Comparison of ENCODE assay signal across 27 mouse cellular contexts in the genomic region with DNA sequence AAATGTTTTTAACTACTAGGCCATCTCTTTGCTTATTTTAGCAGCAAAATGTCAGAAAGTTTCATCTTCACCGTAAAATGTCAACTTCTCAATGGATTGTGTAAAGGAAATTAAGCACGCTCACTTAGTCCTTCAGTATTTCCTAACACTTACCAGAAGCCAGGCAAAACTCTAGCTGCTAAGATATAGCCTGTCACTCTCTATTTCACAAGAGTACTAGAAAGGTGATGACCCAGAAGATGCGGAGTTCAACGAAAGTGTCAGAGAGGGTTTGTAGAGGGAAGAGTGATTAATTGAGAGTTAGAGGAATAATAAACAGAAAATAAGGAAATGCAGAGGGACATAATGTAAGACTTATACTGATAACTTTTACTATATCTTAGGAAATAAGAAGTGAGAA.
DNase-seq lines count a peak whose midpoint lies in the region; ATAC-seq lines count a peak whose summit lies in the region.
"Had no signal": no experiment of that assay in that cellular context is flagged by ENCODE, and none has a peak within 500 bp of the region (broad histone marks: within the 10 kb centered on the region; RNA-seq: fewer than 3 reads in every experiment).

No protein-coding gene starts in this region.

- DNase-seq in embryo, embryonic 10 days (ENCODE audit: low spot score) = peak; percentile 4
- DNase-seq in embryo, embryonic 10.5 days (ENCODE audit: low spot score) = no peak
- DNase-seq in embryonic facial prominence, embryonic 10.5 days (ENCODE audit: low spot score) = no peak
- DNase-seq in midbrain, embryonic 11.5 days (ENCODE audit: low spot score, missing footprints) = peak; percentile 57
- DNase-seq in retina, postnatal 1 day = peak; percentile 49
- no peak for DNase-seq in right cerebral cortex, adult 18-20 months
- DNase-seq: adrenal gland, adult 2 months; adrenal gland, postnatal 10 days; adrenal gland, postnatal 25 days; B cell, adult 2 months; cerebellum, adult 11 months; cerebellum, adult 18-20 months; cerebellum, adult 8-10 months; cerebellum, adult 9-11 months; cerebellum, postnatal 14 days; cerebellum, postnatal 36 days; forebrain, postnatal 0 days had no signal

- H3K36me3 ChIP-seq in embryonic facial prominence, embryonic 12.5 days = no peaks in the 10 kb centered on the region
- H3K36me3 ChIP-seq in embryonic facial prominence, embryonic 10.5 days (replicated peaks) = no peaks in the 10 kb centered on the region
- no peaks in the 10 kb centered on the region for H3K36me3 ChIP-seq in midbrain, embryonic 11.5 days (ENCODE audit: control insufficient read depth, insufficient read depth, low read length)
- no peaks in the 10 kb centered on the region for H3K36me3 ChIP-seq in midbrain, embryonic 15.5 days (replicated peaks)
- H3K36me3 ChIP-seq: embryonic facial prominence, embryonic 13.5 days; forebrain, embryonic 15.5 days; G1E had no signal

- H3K4me2 ChIP-seq in embryonic facial prominence, embryonic 12.5 days (replicated peaks) = no peak overlapping the region
- no peak overlapping the region for H3K4me2 ChIP-seq in midbrain, embryonic 11.5 days
- no peak overlapping the region for H3K4me2 ChIP-seq in midbrain, embryonic 15.5 days
- H3K4me2 ChIP-seq: embryonic facial prominence, embryonic 13.5 days; forebrain, embryonic 13.5 days; forebrain, embryonic 15.5 days had no signal

- 83% methylated on average over 4 of the region's 4 CpGs for WGBS in embryonic facial prominence, embryonic 12.5 days
- WGBS in embryonic facial prominence, embryonic 10.5 days = 86% methylated on average over 4 of the region's 4 CpGs
- WGBS in midbrain, embryonic 11.5 days = 89% methylated on average over 4 of the region's 4 CpGs
- 94% methylated on average over 4 of the region's 4 CpGs for WGBS in midbrain, embryonic 15.5 days

- ATAC-seq in embryonic facial prominence, embryonic 12.5 days (ENCODE audit: insufficient number of reproducible peaks, insufficient read depth, low FRiP score, low TSS enrichment) = 0 out of 2 replicates have a peak, but pooled peaks have one; percentile 41
- ATAC-seq in midbrain, embryonic 11.5 days (ENCODE audit: low FRiP score) = no peak
- ATAC-seq in midbrain, embryonic 15.5 days (replicated peaks) = no peak
- ATAC-seq: activated CD4-positive, CD25-positive, alpha-beta regulatory T cell, adult 4 months; CD4-positive, CD25-positive, alpha-beta regulatory T cell, adult 4 months; forebrain, embryonic 13.5 days; forebrain, embryonic 15.5 days; forebrain, postnatal 0 days; Patski had no signal

- no peaks in the 10 kb centered on the region for H3K27me3 ChIP-seq in embryonic facial prominence, embryonic 12.5 days
- no peaks in the 10 kb centered on the region for H3K27me3 ChIP-seq in embryonic facial prominence, embryonic 10.5 days (replicated peaks; ENCODE audit: low read depth, poor library complexity, severe bottlenecking)
- no peaks in the 10 kb centered on the region for H3K27me3 ChIP-seq in midbrain, embryonic 11.5 days (ENCODE audit: control insufficient read depth, insufficient read depth, low read length)
- no peaks in the 10 kb centered on the region for H3K27me3 ChIP-seq in midbrain, embryonic 15.5 days (replicated peaks)
- H3K27me3 ChIP-seq: CH12.LX; embryonic facial prominence, embryonic 13.5 days; forebrain, embryonic 13.5 days; forebrain, embryonic 15.5 days; Patski had no signal

- no peak overlapping the region for H3K4me3 ChIP-seq in embryonic facial prominence, embryonic 12.5 days
- H3K4me3 ChIP-seq in embryonic facial prominence, embryonic 10.5 days = no peak overlapping the region
- H3K4me3 ChIP-seq in midbrain, embryonic 11.5 days (ENCODE audit: low read depth, low read length) = no peak overlapping the region
- H3K4me3 ChIP-seq in midbrain, embryonic 15.5 days = no peak overlapping the region
- H3K4me3 ChIP-seq: embryonic facial prominence, embryonic 13.5 days; forebrain, embryonic 13.5 days; forebrain, embryonic 15.5 days had no signal

- no peaks in the 10 kb centered on the region for H3K9me3 ChIP-seq in embryonic facial prominence, embryonic 12.5 days
- no peaks in the 10 kb centered on the region for H3K9me3 ChIP-seq in embryonic facial prominence, embryonic 10.5 days
- no peaks in the 10 kb centered on the region for H3K9me3 ChIP-seq in midbrain, embryonic 11.5 days (ENCODE audit: control insufficient read depth, low read length)
- no peaks in the 10 kb centered on the region for H3K9me3 ChIP-seq in midbrain, embryonic 15.5 days
- H3K9me3 ChIP-seq: embryonic facial prominence, embryonic 13.5 days; forebrain, embryonic 13.5 days; forebrain, embryonic 15.5 days had no signal

- H3K27ac ChIP-seq in embryonic facial prominence, embryonic 12.5 days = no peak overlapping the region
- no peak overlapping the region for H3K27ac ChIP-seq in embryonic facial prominence, embryonic 10.5 days (replicated peaks)
- H3K27ac ChIP-seq in midbrain, embryonic 11.5 days (ENCODE audit: low read depth, low read length) = no peak overlapping the region
- no peak overlapping the region for H3K27ac ChIP-seq in midbrain, embryonic 15.5 days
- H3K27ac ChIP-seq: embryonic facial prominence, embryonic 13.5 days; forebrain, embryonic 13.5 days; forebrain, embryonic 15.5 days had no signal

- no peaks in the 10 kb centered on the region for H3K4me1 ChIP-seq in embryonic facial prominence, embryonic 12.5 days
- no peaks in the 10 kb centered on the region for H3K4me1 ChIP-seq in embryonic facial prominence, embryonic 10.5 days
- no peaks in the 10 kb centered on the region for H3K4me1 ChIP-seq in midbrain, embryonic 11.5 days (ENCODE audit: control insufficient read depth, insufficient read depth, low read length)
- no peaks in the 10 kb centered on the region for H3K4me1 ChIP-seq in midbrain, embryonic 15.5 days
- H3K4me1 ChIP-seq: embryonic facial prominence, embryonic 13.5 days; forebrain, embryonic 13.5 days; forebrain, embryonic 15.5 days had no signal

- no peak overlapping the region for H3K9ac ChIP-seq in embryonic facial prominence, embryonic 12.5 days
- no peak overlapping the region for H3K9ac ChIP-seq in midbrain, embryonic 11.5 days (ENCODE audit: low read length)
- H3K9ac ChIP-seq in midbrain, embryonic 15.5 days = no peak overlapping the region
- H3K9ac ChIP-seq: embryonic facial prominence, embryonic 13.5 days; forebrain, embryonic 13.5 days; forebrain, embryonic 15.5 days; forebrain, postnatal 0 days had no signal

Comparison
In these comparisons a context has a peak if more than half of its experiments do, and no peak if none do; other contexts are left out.
1. DNase-seq: peak in embryo, embryonic 10 days (single experiment), midbrain, embryonic 11.5 days (single experiment) and retina, postnatal 1 day (single experiment); none in embryo, embryonic 10.5 days (single experiment), embryonic facial prominence, embryonic 10.5 days (single experiment) and right cerebral cortex, adult 18-20 months (single experiment).